Mouse (Mus musculus) fibroblast of lung, adult 2 months (primary cell): Measurements from ENCODE around the gene Ppt1.
"Not testable (repeated sequence)": the region's sequence is repeated elsewhere in the genome, so short reads cannot be mapped to it uniquely, and the experiment has no call there.

ENCODE experiments used
- DNase-seq: peaks from one replicate; pipeline ENCODE4 v3.0.0-alpha.2; 2011; ENCODE audit warnings: low read depth

Gene Ppt1

DNA sequence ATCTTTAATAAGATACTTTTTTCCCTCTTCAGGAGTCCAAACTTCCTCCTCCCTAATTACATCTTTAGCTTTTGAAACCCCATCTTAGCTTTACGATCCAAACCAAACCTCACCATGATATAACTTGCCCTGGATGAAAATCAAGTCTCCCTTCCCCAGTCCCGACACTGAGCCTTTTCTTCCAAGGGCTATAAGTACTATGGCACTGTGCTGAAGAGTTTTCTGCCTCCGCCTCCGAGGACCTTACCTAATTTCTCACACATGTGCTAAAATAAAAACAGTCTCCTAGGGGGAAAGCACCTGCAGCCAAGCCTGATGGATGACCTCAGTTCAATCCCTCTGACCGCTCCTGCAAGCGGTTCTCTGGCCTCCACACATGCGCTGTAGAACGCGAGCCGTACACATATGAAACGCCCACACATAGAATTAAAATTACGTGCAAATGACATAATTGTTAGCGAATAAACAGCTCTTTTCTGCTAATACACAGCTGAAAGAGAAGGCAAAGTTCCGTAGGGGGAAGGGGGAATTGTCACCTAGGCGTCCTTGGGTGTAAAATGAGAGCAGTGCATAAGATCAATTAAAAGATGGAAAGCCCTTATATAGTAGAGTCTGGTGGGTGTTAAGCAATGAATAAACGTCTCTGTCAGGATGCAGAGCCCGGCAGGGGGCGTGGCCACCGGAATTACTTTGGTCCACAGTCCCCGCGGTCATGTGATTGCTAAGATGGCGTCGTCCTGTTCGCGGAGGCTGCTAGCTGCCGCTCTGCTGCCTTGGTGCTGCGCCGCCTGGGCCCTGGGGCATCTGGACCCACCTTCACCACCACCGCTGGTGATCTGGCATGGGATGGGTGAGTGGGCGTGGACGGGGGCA, at the start of gene Ppt1:
Gene Ppt1, plus strand, starts transcription at position 713 of the 873 bp plus-strand sequence.
- peak; percentile 60 for DNase-seq

DNA sequence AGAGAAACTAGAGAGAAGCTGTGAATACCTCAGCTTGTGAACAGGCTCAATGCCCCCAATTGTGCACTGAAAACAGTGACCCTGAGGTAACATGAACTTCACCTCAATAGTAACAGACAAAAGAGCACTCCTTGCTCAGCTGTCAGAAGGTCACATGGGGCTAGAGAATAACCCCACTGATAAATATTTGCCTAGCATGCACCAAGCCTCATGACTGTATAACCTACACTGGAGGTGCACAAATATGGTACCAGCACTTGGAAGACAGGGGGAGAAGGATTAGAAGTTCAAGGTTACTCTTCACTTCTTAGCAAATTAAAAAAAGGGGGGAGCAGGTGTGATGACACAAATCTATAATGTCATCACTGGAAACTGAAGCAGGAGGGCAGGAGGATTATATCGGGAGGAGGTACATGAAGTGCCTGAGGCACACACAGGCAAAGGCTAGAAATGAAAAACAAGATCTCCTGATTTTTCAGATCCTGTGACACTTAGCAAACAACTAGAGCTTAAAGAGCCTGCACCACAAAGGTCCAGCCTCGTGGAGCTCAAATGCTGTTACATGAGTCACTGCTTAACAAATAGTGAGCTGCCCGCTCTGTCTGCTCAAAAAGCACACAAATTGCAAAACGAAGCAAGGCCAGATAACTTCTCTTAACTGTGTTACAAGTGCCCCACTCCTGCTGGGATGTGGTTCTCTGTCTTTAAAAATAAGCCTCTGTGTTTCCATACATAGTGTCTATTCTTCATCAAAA, 46.5 kb upstream of the Ppt1 start:
- no peak for DNase-seq

GRCm38 (mm10) chr4:122808108-122808507, 27.9 kb upstream of the Ppt1 start:
- DNase-seq = peak; percentile 27

DNA sequence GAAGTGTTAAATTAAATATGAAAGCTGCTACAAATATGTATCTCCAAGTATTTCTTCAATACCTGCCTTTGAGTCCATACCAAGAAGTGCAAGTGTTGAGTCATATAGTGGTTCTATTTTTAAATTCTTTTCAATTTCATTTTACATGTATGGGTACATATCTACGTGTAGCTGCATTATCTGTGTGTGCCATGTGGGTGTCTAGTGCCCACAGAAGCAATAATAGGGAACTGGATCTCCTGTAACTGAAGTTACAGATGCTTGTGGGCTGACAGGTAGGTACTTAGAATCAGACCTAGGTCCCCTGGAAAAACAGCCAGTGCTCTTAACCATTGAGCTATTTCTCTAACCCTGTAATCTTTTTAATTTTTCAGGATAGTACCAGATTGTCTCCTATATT, 24.9 kb upstream of the Ppt1 start:
- no peak for DNase-seq

- no peak for DNase-seq
These were observed 24.2 kb upstream of the Ppt1 start for GRCm38 (mm10) chr4:122811824-122812223.

- no peak for DNase-seq
These were observed 19.8 kb upstream of the Ppt1 start for GRCm38 (mm10) chr4:122816202-122816601.

- not testable (repeated sequence) for DNase-seq
These were observed 15.1 kb upstream of the Ppt1 start for GRCm38 (mm10) chr4:122820941-122821340.

DNA sequence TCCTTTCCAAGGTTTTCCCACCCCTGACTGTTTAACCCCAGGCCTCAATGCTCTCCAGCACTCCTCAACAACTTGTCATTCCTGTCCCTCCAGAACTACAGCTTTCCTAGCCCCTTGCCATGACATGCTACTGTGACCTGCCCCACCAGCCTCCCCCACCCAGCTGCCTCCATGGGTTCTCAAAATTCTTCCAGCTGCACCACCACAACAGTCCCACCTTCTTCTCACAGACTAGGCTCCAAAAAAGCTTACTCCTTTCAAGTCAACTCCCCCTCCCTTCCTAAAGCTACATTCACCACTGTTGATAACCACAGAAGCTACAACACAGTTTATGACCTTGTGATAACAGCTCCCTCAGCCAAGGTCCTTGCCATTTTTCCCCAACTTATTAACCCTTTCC, 8.4 kb upstream of the Ppt1 start:
- DNase-seq = no peak

- no peak for DNase-seq
These were observed 6.7 kb upstream of the Ppt1 start for GRCm38 (mm10) chr4:122829339-122829738.

- DNase-seq = no peak
These were observed 4.2 kb upstream of the Ppt1 start for GRCm38 (mm10) chr4:122831888-122832287.

- no peak for DNase-seq
These were observed 347 bp downstream of the Ppt1 start for GRCm38 (mm10) chr4:122836403-122836775.

DNA sequence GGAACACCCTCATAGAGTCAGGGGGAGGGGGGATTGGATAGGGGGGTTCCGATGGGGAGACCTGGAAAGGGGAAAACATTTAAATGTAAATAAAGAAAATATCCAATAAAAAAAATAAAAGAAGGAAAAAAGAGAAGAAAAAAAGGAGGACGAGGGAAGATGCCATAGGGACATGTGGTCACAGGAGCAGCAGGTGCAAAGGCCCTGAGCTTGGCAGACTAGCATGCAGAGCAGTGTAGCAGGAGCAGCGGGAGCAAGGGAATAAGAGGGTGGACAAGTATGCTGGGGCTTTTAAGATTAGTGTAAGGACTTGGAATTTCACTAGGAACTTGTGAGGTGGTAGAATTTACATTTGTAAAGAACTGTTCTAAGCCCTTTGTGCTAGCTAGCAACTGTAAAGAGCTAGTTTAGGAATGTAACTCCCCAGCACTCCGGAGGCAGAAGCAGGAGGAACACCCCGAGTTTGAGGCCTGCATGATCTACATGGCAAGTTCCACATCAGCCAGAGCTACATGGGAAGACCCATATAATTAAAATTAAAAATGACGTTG, 1.2 kb downstream of the Ppt1 start:
- DNase-seq = no peak

DNA sequence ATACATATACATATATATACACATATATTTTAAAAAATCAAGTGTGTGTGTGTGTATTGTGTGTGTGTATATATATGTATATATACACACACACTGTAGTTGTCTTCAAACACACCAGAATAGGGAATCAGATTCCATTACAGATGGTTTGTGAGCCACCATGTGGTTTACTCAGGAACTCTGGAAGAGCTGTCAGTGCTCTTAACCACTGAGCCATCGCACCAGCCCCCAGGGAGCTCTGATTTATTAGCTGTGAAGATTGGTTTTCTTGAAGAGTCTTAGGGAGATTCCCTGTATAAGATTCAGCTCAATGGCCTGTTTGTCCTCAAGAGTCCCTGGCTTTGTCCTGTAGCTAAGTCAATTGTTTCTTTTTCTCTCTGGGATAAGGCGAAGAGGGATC, 2.0 kb downstream of the Ppt1 start:
- no peak for DNase-seq

DNA sequence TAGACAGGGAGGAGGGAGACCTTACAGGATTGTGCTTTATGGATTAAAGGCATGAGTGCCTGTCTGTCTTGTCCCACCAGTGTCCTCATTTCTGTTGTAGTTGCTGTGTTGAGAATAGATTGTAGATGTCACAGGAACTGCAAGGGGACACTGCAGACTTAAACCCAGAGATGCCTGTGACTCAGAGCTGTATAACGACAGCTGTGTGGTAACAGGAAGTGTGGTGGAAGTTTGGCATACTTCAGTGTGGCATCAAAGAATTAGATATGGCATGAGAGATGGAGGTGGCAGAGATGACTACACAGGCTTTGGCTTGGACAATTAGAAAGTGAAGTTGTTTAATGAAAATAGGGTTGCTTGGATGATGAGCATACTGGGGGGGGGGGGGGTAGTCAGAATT, 2.4 kb downstream of the Ppt1 start:
- no peak for DNase-seq

GRCm38 (mm10) chr4:122848150-122848621, 12.1 kb downstream of the Ppt1 start:
- no peak for DNase-seq

DNA sequence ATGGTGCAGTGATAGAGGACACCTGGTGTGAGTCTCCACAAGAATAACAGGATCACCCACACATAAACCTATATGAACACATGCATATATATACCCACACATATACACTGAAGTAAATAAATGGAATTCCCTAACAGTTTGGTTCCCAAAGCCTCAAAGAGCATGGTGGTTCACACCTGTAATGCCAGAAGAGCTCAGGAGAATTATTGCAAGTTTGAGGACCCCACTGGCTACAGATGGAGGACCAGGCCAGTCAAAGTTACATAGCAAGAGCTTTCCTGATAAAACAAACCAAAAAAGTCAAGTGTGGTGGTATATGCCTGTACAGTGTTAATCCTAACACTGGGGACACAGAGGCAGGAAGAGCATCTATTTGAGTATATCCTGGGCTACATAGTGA, 15.5 kb downstream of the Ppt1 start:
- DNase-seq = no peak

DNA sequence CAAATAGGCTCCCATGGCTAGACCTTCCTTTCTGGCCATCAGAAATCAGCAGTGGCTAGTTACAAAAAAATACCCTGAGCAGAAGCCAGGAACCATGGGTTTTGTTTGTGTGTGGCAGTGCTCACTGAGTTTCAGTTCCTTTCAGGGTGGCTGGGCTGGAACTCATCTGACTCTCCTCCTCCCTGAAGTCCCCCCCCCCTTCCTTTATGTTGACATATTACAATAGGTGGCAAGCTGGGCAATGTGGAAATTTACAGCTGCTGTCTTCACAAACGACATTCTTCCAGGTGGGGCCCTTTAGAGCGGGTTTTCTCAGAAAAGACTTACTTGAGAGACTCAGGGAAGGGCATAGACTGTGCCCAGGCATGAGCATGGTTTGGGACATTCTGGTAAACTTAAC, 17.6 kb downstream of the Ppt1 start:
- DNase-seq = no peak

DNA sequence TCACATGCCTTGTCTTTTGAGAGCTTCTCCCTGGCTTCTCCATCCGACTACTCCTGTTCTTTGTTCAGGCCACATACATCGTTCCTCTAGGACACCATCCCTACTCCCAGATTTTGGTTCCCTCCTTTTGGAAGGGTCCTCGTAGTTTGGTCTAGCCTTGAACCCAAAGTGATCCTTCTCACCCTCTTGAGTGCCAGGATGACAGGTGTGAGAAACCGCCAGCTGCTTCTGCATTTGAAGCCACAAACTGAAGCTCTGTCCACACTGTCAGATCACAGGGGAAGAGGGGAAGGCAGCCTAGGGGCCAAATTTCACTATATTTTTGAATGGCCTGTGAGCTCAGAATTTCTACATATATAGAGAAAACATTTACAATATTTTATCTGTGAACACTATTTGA, 18.7 kb downstream of the Ppt1 start:
- DNase-seq = no peak

GRCm38 (mm10) chr4:122857909-122858308, 21.9 kb downstream of the Ppt1 start:
- no peak for DNase-seq

DNA sequence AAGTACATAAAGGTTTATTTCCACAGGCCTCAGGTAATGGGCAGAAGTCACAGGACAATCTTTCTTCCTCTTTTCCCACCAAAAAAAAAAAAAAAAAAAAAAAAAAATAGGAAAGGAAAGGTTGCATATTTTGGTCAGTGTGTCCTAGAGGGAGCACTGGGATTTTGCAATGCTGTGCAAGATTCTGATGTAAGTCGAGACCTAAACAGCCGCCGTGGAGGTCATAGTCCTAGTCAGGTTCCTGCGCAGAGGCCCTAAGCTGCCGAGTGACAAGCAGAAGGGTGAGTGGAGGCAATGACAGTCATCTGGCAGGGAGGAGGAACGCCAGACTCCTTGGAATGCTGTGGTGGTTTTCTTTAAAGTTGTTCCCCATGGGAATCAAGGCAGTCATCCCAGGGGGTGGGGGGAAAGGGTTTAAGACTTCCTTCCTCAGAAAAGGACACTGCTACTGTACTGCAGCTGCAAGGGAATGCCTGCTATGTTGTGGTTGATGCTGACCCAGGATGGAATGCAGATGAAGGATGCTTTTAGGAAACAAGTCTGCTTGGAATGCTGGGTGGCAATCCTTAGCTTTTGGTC, 23.1 kb downstream of the Ppt1 start:
- no peak for DNase-seq

DNA sequence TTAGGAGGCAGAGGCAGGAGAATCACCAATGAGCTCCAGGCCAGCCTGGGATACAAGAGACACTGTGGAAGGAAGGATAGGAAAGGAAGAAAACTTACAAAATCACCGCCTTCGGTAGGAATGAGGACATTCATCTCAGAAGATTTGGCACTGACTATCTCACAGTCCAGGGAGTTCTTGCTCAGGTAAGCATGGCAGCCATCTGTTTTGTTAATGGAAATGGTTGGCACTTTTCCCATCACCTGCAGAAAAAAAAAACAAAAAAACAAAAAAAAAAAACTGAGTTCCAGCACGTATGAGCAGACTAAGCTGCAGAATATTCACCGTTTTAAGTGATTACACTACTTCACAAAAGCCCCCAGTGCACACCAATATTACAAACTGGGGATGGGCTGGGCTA, 25.8 kb downstream of the Ppt1 start:
- no peak for DNase-seq

GRCm38 (mm10) chr4:122868041-122868440, 32.0 kb downstream of the Ppt1 start:
- no peak for DNase-seq

DNA sequence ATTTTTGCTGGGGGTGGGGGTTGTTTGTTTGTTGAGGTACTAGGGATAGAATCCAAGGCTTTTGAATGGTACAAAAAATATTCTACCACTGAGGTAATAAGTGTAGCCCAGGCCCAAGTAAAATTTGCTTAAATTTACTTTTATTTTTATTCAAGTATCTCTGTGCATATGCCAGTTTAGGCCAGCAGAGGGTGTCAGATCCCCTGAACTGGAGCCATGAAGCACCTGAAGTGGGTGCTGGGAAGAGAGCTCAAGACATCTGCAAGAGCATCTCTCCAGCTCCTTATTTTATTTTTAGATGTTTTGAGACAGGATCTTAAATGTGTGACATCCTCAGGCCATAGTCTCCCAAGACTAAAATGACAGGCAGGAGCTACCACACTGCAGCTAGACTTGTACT, 34.0 kb downstream of the Ppt1 start:
- DNase-seq = no peak
